Mouse (Mus musculus) forebrain, postnatal 0 days (tissue): ENCODE measurements around the gene Zfp101. TPM values are rescaled to one million over a fixed set of nuclear protein-coding genes. Genes with fewer than 3 reads are reported as not detected.

Source experiments
- ATAC-seq: fragments of 200-750 bp; cut with Nextera tagmentation; 2 replicates; pipeline ENCODE4 v1.8.0; 2017; ENCODE audit warnings: mild to moderate bottlenecking, moderate library complexity
- DNase-seq: peaks from one replicate; pipeline ENCODE4 v3.0.0-alpha.2; 2015
- H3K27ac ChIP-seq: fragments of 300-500 bp; sonication (generic); 2 replicates; pipeline ENCODE4 v1.5.1; 2014; ENCODE audit warnings: low read depth, mild to moderate bottlenecking, antibody characterized with exemption, low read length, moderate library complexity, mixed read lengths
- H3K27me3 ChIP-seq: fragments of 300-500 bp; sonication (generic); 2 replicates; pipeline ENCODE4 v1.6.1; 2014; ENCODE audit warnings: mild to moderate bottlenecking, low read length, mixed read lengths; ENCODE audit not compliant: insufficient read depth
- H3K36me3 ChIP-seq: fragments of 300-500 bp; sonication (generic); 2 replicates; pipeline ENCODE4 v1.6.1; 2014; ENCODE audit warnings: mild to moderate bottlenecking, moderate library complexity; ENCODE audit not compliant: insufficient read depth
- H3K4me1 ChIP-seq: fragments of 300-500 bp; sonication (generic); 2 replicates; pipeline ENCODE4 v1.6.1; 2014; ENCODE audit warnings: antibody characterized with exemption; ENCODE audit not compliant: insufficient read depth
- H3K4me2 ChIP-seq: fragments of 300-500 bp; sonication (generic); 2 replicates; pipeline ENCODE4 v1.6.1; 2014; ENCODE audit warnings: low read depth, mild to moderate bottlenecking, moderate library complexity
- H3K4me3 ChIP-seq: fragments of 300-500 bp; sonication (generic); 2 replicates; pipeline ENCODE4 v1.5.1; 2014; ENCODE audit warnings: low read depth, low read length, mixed read lengths
- H3K9ac ChIP-seq: fragments of 300-500 bp; sonication (generic); 2 replicates; pipeline ENCODE4 v1.6.1; 2014; ENCODE audit warnings: mild to moderate bottlenecking
- H3K9me3 ChIP-seq: fragments of 300-500 bp; sonication (generic); 2 replicates; pipeline ENCODE4 v1.6.1; 2016; ENCODE audit warnings: low read length
- CTCF ChIP-seq: sonication (generic); IDR thresholded peaks from 2 replicates; pipeline ENCODE4 v1.5.1; 2016; ENCODE audit warnings: antibody characterized with exemption, control low read depth, low read depth
- WGBS: fragments of 180-500 bp; shearing (Covaris S2); extraction: QIAGEN DNeasy Blood & Tissue Kit; methylation state at CpG from one replicate; pipeline ENCODE4 v1.1.7; 2014; 5-methylcytosine and 5-hydroxymethylcytosine counted together
- polyA plus RNA-seq: library from polyadenylated mRNA; unstranded; fragments of >200 nt; fragmentation: Nextera tagmentation; extraction: Ambion mirVana; gene quantifications from 2 replicates; pipeline ENCODE4 v1.2.1, GENCODE M21; 2015
- total RNA-seq: library from RNA; depleted of rRNA; stranded (reverse); fragments of >200 nt; gene quantifications from 2 replicates; pipeline ENCODE4 v1.2.3, GENCODE M21; 2014; rRNA removed

Gene Zfp101
- total and polyA plus RNA-seq, 2 experiments from 2014 or later = 8.6 to 15.5 TPM

DNA sequence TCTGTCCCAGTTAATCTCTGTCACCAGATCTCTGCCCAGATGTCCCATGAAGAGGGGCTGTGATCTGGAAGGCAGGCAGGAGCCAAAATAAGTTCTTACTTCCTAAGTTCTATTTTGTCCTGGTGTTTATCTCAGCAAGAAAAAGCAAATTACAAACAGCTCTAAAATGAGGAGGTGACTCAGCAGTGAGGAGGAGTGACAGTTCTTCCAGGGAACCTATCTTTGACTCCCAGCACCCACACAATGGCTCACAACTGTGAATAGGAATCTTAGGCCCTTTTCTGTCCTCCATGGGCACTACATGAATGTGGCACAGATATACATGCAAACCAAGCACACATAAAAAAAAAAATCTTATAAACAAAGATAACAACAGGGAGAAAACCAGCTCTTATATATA lies 8.7 kb downstream of the Zfp101 start:
- Histone ChIP-seq H3K36me3 (peaks cover 40% of the 10 kb centered on the region), H3K27ac (no peak overlapping the region), H3K4me1 (no peaks in the 10 kb centered on the region), H3K4me2 (no peak overlapping the region), H3K9me3 (no peaks in the 10 kb centered on the region), H3K9ac (no peak overlapping the region), H3K27me3 (no peaks in the 10 kb centered on the region), H3K4me3 (no peak overlapping the region)
- ATAC-seq (no peak), DNase-seq (no peak)
- TF ChIP-seq CTCF = no peak

GRCm38 (mm10) chr17:33372795-33373194 lies 21.6 kb downstream of the Zfp101 start:
- Histone ChIP-seq H3K36me3 (no peaks in the 10 kb centered on the region), H3K27ac (no peak overlapping the region), H3K9me3 (no peaks in the 10 kb centered on the region), H3K9ac (no peak overlapping the region), H3K4me1 (no peaks in the 10 kb centered on the region), H3K4me2 (no peak overlapping the region), H3K4me3 (no peak overlapping the region), H3K27me3 (no peaks in the 10 kb centered on the region)
- no peak for DNase-seq
- no peak for TF ChIP-seq CTCF
- no peak for ATAC-seq
- WGBS = 83% methylated on average over 3 of the region's 3 CpGs

- peak; percentile 100 for ATAC-seq
- H3K4me3 ChIP-seq = peak within 1 kb of the TSS; percentile 88
- WGBS = 4% methylated on average over 47 of the region's 47 CpGs
- peak within 1 kb of the TSS; percentile 51 for H3K4me2 ChIP-seq
- H3K27me3 ChIP-seq = no peaks in the 10 kb centered on the region
- peak within 1 kb of the TSS; percentile 93 for H3K27ac ChIP-seq
- DNase-seq = peak; percentile 95
- peak within 1 kb of the TSS; percentile 88 for H3K9ac ChIP-seq
- H3K36me3 ChIP-seq = no peaks in the 10 kb centered on the region
- peak; percentile 36 for TF ChIP-seq CTCF
- H3K9me3 ChIP-seq = no peaks in the 10 kb centered on the region
- no peaks in the 10 kb centered on the region for H3K4me1 ChIP-seq
Measured at GRCm38 (mm10) chr17:33358411-33359384, 35.7 kb downstream of the Zfp101 start, which contains the start of gene Zfp81. Zfp81 (minus strand) TSS chr17:33358878.

- no peaks in the 10 kb centered on the region for H3K36me3 ChIP-seq
- H3K9ac ChIP-seq = no peak overlapping the region
- H3K4me1 ChIP-seq = no peaks in the 10 kb centered on the region
- TF ChIP-seq CTCF = no peak
- DNase-seq (no peak), ATAC-seq (no peak)
- no peaks in the 10 kb centered on the region for H3K27me3 ChIP-seq
- no peak overlapping the region for H3K4me2 ChIP-seq
- peaks cover 9% of the 10 kb centered on the region; the same call in 1 of the 2 replicates for H3K9me3 ChIP-seq
- WGBS = 100% methylated on average over 1 of the region's 1 CpGs
- H3K4me3 ChIP-seq = no peak overlapping the region
- no peak overlapping the region for H3K27ac ChIP-seq
Measured at GRCm38 (mm10) chr17:33352981-33353380, 41.5 kb downstream of the Zfp101 start.

Other genes with a start within 250 kb of the Zfp101 start
- gene Olfr55, start 226.2 kb downstream of the Zfp101 start, total RNA-seq = not detected in 2 replicates
- not detected in 2 replicates for gene Olfr55, start 226.2 kb downstream of the Zfp101 start, polyA plus RNA-seq
- gene Olfr239, start 203.3 kb downstream of the Zfp101 start, total RNA-seq = not detected in 2 replicates
- gene Olfr239, start 203.3 kb downstream of the Zfp101 start, polyA plus RNA-seq = not detected in 2 replicates
- 0.23 TPM in 1 of 2 replicates, not detected in the other for gene Olfr1564, start 173.0 kb downstream of the Zfp101 start, total RNA-seq
- not detected in 2 replicates for gene Olfr1564, start 173.0 kb downstream of the Zfp101 start, polyA plus RNA-seq
- gene Zfp955a, start 139.5 kb downstream of the Zfp101 start, total RNA-seq = 29.3 and 29.6 TPM in 2 replicates
- 18.5 and 19.7 TPM in 2 replicates for gene Zfp955a, start 139.5 kb downstream of the Zfp101 start, polyA plus RNA-seq
- not detected in 2 replicates for gene Olfr63, start 130.0 kb downstream of the Zfp101 start, total RNA-seq
- 0.01 and 0.02 TPM in 2 replicates for gene Olfr63, start 130.0 kb downstream of the Zfp101 start, polyA plus RNA-seq
- 25.3 and 33.4 TPM in 2 replicates for gene Zfp955b, start 105.1 kb downstream of the Zfp101 start, total RNA-seq
- gene Zfp955b, start 105.1 kb downstream of the Zfp101 start, polyA plus RNA-seq = 12.7 and 14.0 TPM in 2 replicates
- gene Zfp81, start 35.8 kb downstream of the Zfp101 start, total RNA-seq = 38.2 and 40.5 TPM in 2 replicates
- 21.5 and 31.5 TPM in 2 replicates for gene Zfp81, start 35.8 kb downstream of the Zfp101 start, polyA plus RNA-seq
- gene Actl9, start 38.3 kb upstream of the Zfp101 start, total RNA-seq = not detected in 2 replicates
- not detected in 2 replicates for gene Actl9, start 38.3 kb upstream of the Zfp101 start, polyA plus RNA-seq
- gene Adamts10, start 129.6 kb upstream of the Zfp101 start, total RNA-seq = 53.2 and 56.6 TPM in 2 replicates
- gene Adamts10, start 129.6 kb upstream of the Zfp101 start, polyA plus RNA-seq = 12.3 and 20.3 TPM in 2 replicates
- gene Myo1f, start 161.1 kb upstream of the Zfp101 start, total RNA-seq = 2.0 and 2.3 TPM in 2 replicates
- 0.87 and 1.5 TPM in 2 replicates for gene Myo1f, start 161.1 kb upstream of the Zfp101 start, polyA plus RNA-seq
- gene Zfp414, start 234.4 kb upstream of the Zfp101 start, total RNA-seq = 31.2 and 58.8 TPM in 2 replicates
- gene Zfp414, start 234.4 kb upstream of the Zfp101 start, polyA plus RNA-seq = 71.8 and 72.0 TPM in 2 replicates
- gene Pram1, start 243.4 kb upstream of the Zfp101 start, total RNA-seq = not detected in 2 replicates
- gene Pram1, start 243.4 kb upstream of the Zfp101 start, polyA plus RNA-seq = 0.14 and 0.30 TPM in 2 replicates